Mouse (Mus musculus): ENCODE results near the gene Exosc2. TPM values are rescaled to one million over a fixed set of nuclear protein-coding genes. Genes with fewer than 3 reads are reported as not detected.
A peak's percentile ranks its signal among the peaks of the same experiment; 100 is the strongest.

Exosc2 gene
- polyA plus RNA-seq (2016; fragmentation: Nextera tagmentation; extraction: Ambion mirVana), result 104 and 110 TPM in 2 replicates

DNA sequence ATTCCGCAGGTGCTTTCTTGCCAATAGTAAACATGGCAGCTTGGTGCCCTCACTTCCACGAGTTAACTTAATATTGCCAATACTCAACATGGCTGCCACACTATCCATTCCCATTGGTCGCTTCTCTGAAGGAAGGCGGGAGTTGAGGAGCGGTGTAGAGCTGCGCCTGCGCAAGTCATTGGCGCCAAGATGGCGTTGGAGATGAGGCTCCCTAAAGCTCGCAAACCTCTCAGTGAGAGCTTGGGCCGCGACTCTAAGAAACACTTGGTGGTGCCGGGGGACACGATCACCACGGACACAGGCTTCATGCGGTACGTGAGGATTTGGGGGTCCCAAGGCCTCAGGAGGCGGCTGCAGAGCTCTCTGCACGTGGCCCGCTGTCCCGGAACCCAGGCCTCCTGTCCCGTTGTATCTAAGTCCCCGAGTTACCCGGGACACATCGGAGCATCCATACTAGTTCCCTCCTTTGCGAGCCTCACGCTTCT is at the start of gene Exosc2:
Gene Exosc2 (plus strand): TSS at position 165 of the 485 bp plus-strand sequence.
- Histone ChIP-seq H3K4me1 (peaks cover 28% of the 10 kb centered on the region), H3K9me3 (no peaks in the 10 kb centered on the region; the same call in 1 of the 2 replicates), H3K36me3 (replicated peaks) (peaks cover 37% of the 10 kb centered on the region), H3K27ac (peak within 1 kb of the TSS; percentile 92), H3K27me3 (ENCODE audit: poor library complexity, severe bottlenecking) (peaks cover 10% of the 10 kb centered on the region), H3K4me3 (peak within 1 kb of the TSS; percentile 86)
- peak; percentile 91 for DNase-seq (ENCODE audit: extremely low spot score, low spot score)
- WGBS, result under 1% methylated on average over 27 of the region's 27 CpGs

DNA sequence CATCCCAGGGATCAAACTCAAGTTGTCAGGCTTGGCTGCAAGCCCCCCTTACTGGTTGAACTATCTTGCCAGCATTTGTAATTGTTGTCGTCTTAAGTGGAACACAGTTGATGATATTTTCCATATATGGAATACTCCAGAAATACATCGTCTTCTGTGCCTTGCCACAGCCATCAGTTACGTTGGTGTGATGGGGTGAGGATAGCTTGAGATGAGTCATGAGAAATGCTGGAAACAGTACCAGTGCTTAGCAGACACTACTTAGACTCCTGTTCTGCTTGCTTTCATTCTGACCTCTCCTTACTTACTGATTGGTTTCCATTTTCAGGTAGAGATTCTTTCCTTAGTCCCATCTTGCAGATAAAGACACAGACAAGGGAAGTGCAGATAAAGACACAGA is 37.0 kb upstream of the Exosc2 start:
- Histone ChIP-seq H3K4me3 (no peak overlapping the region), H3K27ac (no peak overlapping the region), H3K27me3 (ENCODE audit: poor library complexity, severe bottlenecking) (peaks cover 85% of the 10 kb centered on the region), H3K9me3 (no peaks in the 10 kb centered on the region), H3K36me3 (replicated peaks) (no peaks in the 10 kb centered on the region), H3K4me1 (peaks cover 42% of the 10 kb centered on the region)
- 77% methylated on average over 3 of the region's 3 CpGs for WGBS
- DNase-seq (ENCODE audit: extremely low spot score, low spot score), result no peak

DNA sequence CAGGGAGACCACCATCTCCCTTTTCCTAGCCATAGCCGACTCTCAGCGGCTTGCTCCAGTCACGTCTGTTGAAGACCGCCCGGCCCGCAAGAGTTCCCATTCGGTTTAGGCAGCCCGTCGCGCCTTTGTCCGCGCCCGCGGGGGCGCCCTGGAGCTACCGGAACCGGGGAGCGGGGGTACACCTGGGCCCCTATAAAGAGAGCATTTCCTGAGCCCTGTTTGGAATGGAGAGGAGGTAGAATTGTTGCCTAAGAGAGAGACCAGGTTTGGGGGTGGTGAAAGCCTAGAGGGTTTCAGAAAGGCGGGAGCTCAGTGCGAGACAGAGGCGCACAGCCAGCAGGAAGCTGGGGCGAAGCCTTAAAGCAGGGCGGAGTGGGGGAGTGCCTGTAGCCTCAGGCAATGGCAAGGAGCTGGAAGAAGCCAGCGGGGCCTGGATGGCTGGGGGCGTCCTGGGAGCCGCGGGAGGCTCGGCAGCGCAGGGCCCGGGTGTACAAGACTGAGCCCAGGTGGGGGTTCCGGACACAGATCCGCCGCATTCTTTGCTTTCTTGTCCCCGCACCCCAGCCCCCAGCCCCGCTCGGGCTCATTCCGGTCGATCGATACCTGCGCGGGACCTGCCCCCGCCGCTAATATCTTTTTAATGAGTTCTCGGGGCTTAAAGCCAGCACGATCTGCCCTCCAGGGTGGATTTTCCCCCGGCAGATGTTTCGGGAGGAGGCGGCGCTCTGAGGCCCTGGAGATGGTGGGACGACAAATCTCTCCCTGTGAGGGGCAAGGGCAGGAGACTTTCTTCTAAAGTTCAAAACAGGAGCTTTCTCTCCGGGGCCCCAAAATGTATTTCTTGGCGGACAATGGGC is 35.0 kb upstream of the Exosc2 start:
- Histone ChIP-seq H3K9me3 (no peaks in the 10 kb centered on the region), H3K36me3 (replicated peaks) (no peaks in the 10 kb centered on the region), H3K4me3 (peak overlapping the region; percentile 52), H3K27ac (peak overlapping the region; percentile 85), H3K4me1 (peaks cover 62% of the 10 kb centered on the region), H3K27me3 (ENCODE audit: poor library complexity, severe bottlenecking) (peaks cover 100% of the 10 kb centered on the region)
- DNase-seq (ENCODE audit: extremely low spot score, low spot score), result peak; percentile 69
- WGBS, result under 1% methylated on average over 52 of the region's 52 CpGs

- WGBS, result under 1% methylated on average over 48 of the region's 48 CpGs
- Histone ChIP-seq H3K27ac (peak overlapping the region; percentile 85), H3K36me3 (replicated peaks) (no peaks in the 10 kb centered on the region), H3K9me3 (no peaks in the 10 kb centered on the region), H3K4me3 (peak overlapping the region; percentile 52), H3K4me1 (peaks cover 70% of the 10 kb centered on the region), H3K27me3 (ENCODE audit: poor library complexity, severe bottlenecking) (peaks cover 100% of the 10 kb centered on the region)
- DNase-seq (ENCODE audit: extremely low spot score, low spot score), result peak; percentile 80
Measured at GRCm38 (mm10) chr2:31636138-31636741, 34.3 kb upstream of the Exosc2 start.

DNA sequence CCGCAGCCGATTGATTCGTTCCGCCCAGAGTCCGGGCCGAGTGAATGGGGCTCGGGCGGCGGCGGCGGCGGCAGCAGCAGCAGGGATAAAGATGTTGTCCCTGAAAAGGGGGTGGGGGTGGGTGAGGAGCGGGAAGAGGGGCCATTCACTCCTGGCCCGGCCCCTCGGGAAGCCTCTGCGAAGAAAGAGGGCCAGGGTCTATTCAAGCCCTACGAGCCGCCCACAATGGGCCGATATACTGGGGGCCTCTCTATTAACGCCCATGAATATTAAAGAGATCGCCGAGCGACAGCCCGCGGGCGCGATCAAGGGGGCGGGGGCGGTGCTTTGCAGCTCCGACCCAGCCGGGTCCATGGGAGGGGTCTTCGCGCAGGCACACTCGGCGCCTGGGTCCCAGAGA is 33.8 kb upstream of the Exosc2 start:
- H3K4me3 ChIP-seq, result peak overlapping the region; percentile 52
- H3K36me3 ChIP-seq (replicated peaks), result no peaks in the 10 kb centered on the region
- H3K27me3 ChIP-seq (ENCODE audit: poor library complexity, severe bottlenecking), result peaks cover 100% of the 10 kb centered on the region
- no peaks in the 10 kb centered on the region for H3K9me3 ChIP-seq
- under 1% methylated on average over 35 of the region's 35 CpGs for WGBS
- H3K4me1 ChIP-seq, result peaks cover 75% of the 10 kb centered on the region
- peak overlapping the region; percentile 85 for H3K27ac ChIP-seq
- DNase-seq (ENCODE audit: extremely low spot score, low spot score), result no peak

DNA sequence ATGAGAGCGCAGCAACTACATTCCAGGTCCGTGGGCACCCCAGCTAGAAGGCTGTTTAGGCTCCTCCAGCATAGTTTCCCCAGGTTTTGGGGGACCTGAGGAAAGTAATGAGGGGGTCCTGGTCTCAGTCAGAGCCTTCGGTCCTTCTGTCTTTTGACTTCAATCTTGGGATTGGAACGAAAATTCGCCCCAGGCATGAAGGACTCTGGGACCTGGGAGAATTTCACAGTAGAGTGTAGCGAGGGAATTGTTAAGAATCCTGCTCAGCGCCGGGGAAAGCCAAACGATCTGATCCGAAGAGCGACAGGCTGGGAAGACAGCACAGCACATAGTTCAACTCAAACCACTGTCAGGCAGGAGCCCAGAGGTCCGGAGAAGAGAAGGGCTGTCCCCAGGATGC is 33.2 kb upstream of the Exosc2 start:
- Histone ChIP-seq H3K27me3 (ENCODE audit: poor library complexity, severe bottlenecking) (peaks cover 100% of the 10 kb centered on the region), H3K36me3 (replicated peaks) (no peaks in the 10 kb centered on the region), H3K9me3 (no peaks in the 10 kb centered on the region), H3K4me3 (peak overlapping the region; percentile 52), H3K4me1 (peaks cover 80% of the 10 kb centered on the region), H3K27ac (peak overlapping the region; percentile 85)
- WGBS, result under 1% methylated on average over 12 of the region's 12 CpGs
- no peak for DNase-seq (ENCODE audit: extremely low spot score, low spot score)

- DNase-seq (ENCODE audit: extremely low spot score, low spot score), result peak; percentile 66
- H3K9me3 ChIP-seq, result no peaks in the 10 kb centered on the region
- no peaks in the 10 kb centered on the region for H3K36me3 ChIP-seq (replicated peaks)
- H3K4me1 ChIP-seq, result peaks cover 85% of the 10 kb centered on the region
- peaks cover 100% of the 10 kb centered on the region for H3K27me3 ChIP-seq (ENCODE audit: poor library complexity, severe bottlenecking)
- H3K27ac ChIP-seq, result peak overlapping the region; percentile 85
- WGBS, result under 1% methylated on average over 22 of the region's 22 CpGs
- H3K4me3 ChIP-seq, result peak overlapping the region; percentile 52
Measured at GRCm38 (mm10) chr2:31637807-31638206, 32.7 kb upstream of the Exosc2 start.

DNA sequence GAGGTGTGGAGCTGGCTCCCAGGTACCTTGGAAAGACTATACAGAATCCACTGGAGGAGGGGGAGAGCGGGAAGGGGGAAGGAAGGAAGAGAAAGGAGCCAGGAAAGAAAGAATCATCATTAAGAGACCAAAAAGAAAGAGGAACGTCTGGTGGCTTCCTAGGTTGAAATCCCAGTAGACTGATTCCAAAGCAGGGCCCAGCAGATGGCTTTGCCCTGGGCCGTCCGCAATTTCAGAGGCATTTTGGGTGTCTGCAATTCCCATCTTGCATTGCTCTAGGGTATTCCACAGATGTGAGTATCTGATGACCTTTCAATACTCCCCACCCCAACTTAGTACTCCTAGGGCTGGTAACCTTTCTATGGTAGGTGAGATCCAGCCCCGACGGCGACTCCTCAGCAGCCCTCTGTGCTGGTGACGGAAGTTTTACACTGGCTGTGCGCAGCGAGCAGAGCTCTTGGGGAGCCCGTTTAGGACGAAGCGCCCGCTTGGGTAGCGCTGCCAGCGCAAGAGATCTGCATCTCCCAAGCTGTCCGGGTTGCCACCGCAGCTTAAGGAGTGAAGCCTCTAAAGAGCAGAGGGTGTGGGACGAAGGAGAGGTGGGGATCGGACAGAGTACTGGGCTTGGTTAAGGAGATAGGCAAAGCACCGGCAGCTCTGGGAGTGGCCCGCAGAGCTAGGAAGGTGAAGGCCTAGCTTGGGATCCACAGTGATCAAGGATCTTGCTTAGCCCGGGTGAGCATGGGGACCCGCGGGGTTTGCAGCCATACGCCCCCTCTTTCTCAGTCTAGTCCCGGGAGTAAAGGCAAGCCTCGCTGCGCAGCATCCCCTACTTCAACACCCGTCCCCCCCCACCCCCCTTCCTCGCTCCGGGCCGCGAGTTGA is 31.7 kb upstream of the Exosc2 start:
- DNase-seq (ENCODE audit: extremely low spot score, low spot score), result peak; percentile 37
- under 1% methylated on average over 33 of the region's 34 CpGs for WGBS
- Histone ChIP-seq H3K9me3 (no peaks in the 10 kb centered on the region), H3K4me1 (peaks cover 89% of the 10 kb centered on the region), H3K27ac (peak overlapping the region; percentile 74; the same call in 1 of the 2 replicates), H3K27me3 (ENCODE audit: poor library complexity, severe bottlenecking) (peaks cover 100% of the 10 kb centered on the region), H3K4me3 (peak overlapping the region; percentile 52), H3K36me3 (replicated peaks) (no peaks in the 10 kb centered on the region)

DNA sequence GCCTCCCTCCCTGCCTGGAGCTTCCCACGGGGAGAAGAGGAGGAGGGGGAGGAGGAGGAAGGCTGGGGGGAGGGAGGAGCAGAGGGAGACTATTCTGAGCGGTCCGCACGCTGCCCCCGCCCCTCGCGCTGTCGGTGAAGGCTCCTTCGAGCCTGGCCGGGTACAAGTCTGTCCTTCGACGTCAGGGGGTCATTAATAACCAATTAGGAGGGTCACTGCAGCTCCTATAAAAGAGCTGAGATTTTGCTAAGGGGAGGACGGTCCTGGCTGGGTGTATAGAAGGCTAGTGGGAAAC is 31.1 kb upstream of the Exosc2 start:
- peak overlapping the region; percentile 74; the same call in 1 of the 2 replicates for H3K27ac ChIP-seq
- H3K27me3 ChIP-seq (ENCODE audit: poor library complexity, severe bottlenecking), result peaks cover 100% of the 10 kb centered on the region
- H3K4me3 ChIP-seq, result peak overlapping the region; percentile 47
- H3K9me3 ChIP-seq, result no peaks in the 10 kb centered on the region
- WGBS, result 0% methylated on average over 13 of the region's 13 CpGs
- peaks cover 88% of the 10 kb centered on the region for H3K4me1 ChIP-seq
- no peak for DNase-seq (ENCODE audit: extremely low spot score, low spot score)
- no peaks in the 10 kb centered on the region for H3K36me3 ChIP-seq (replicated peaks)

- H3K36me3 ChIP-seq (replicated peaks), result no peaks in the 10 kb centered on the region
- under 1% methylated on average over 41 of the region's 41 CpGs for WGBS
- peak within 1 kb of the TSS; percentile 47 for H3K4me3 ChIP-seq
- DNase-seq (ENCODE audit: extremely low spot score, low spot score), result peak; percentile 43
- peaks cover 81% of the 10 kb centered on the region for H3K4me1 ChIP-seq
- H3K27me3 ChIP-seq (ENCODE audit: poor library complexity, severe bottlenecking), result peaks cover 100% of the 10 kb centered on the region
- peak within 1 kb of the TSS; percentile 74 for H3K27ac ChIP-seq
- H3K9me3 ChIP-seq, result no peaks in the 10 kb centered on the region
Measured at GRCm38 (mm10) chr2:31639901-31640608, 30.5 kb upstream of the Exosc2 start, which contains the start of gene Prdm12. Gene Prdm12 (plus strand): TSS chr2:31640037.

- Histone ChIP-seq H3K27ac (peak overlapping the region; percentile 74; the same call in 1 of the 2 replicates), H3K4me1 (peaks cover 73% of the 10 kb centered on the region), H3K9me3 (no peaks in the 10 kb centered on the region), H3K4me3 (peak overlapping the region; percentile 47), H3K27me3 (ENCODE audit: poor library complexity, severe bottlenecking) (peaks cover 100% of the 10 kb centered on the region), H3K36me3 (replicated peaks) (no peaks in the 10 kb centered on the region)
- WGBS, result under 1% methylated on average over 48 of the region's 48 CpGs
- DNase-seq (ENCODE audit: extremely low spot score, low spot score), result peak; percentile 72
Measured at GRCm38 (mm10) chr2:31640609-31641507, 29.7 kb upstream of the Exosc2 start.

Measured in forebrain, embryonic 10.5 days (tissue).